Mouse (Mus musculus) testis, adult 2 months (tissue): ENCODE data around the gene Cbx2. TPM values are rescaled to one million over a fixed set of nuclear protein-coding genes. Genes with fewer than 3 reads are reported as not detected.

Experiments
- H3K27ac ChIP-seq: fragments of 200-500 bp; 2 replicates; pipeline ENCODE4 v1.5.1; 2012; ENCODE audit warnings: low read depth, low read length; ENCODE audit not compliant: control insufficient read depth, insufficient read depth
- H3K27me3 ChIP-seq: fragments of 200-500 bp; 2 replicates; pipeline ENCODE4 v1.6.1; 2012; ENCODE audit warnings: mild to moderate bottlenecking, low read length, moderate library complexity; ENCODE audit not compliant: control insufficient read depth, insufficient read depth
- H3K36me3 ChIP-seq: fragments of 200-500 bp; 2 replicates; pipeline ENCODE4 v1.6.1; 2012; ENCODE audit warnings: mild to moderate bottlenecking, low read length; ENCODE audit not compliant: control insufficient read depth, insufficient read depth
- H3K4me1 ChIP-seq: fragments of 200-500 bp; 2 replicates; pipeline ENCODE4 v1.6.1; 2012; ENCODE audit warnings: low read length; ENCODE audit not compliant: control insufficient read depth, insufficient read depth
- H3K4me3 ChIP-seq: fragments of 200-500 bp; 2 replicates; pipeline ENCODE4 v1.5.1; 2012; ENCODE audit warnings: low read depth, mild to moderate bottlenecking, low read length, moderate library complexity, mixed read lengths; ENCODE audit not compliant: control insufficient read depth
- CTCF ChIP-seq: fragments of 200-500 bp; IDR thresholded peaks from 2 replicates; pipeline ENCODE4 v1.5.1; 2012; ENCODE audit warnings: low read depth, mild to moderate bottlenecking, inconsistent platforms, low read length, moderate library complexity; ENCODE audit not compliant: control insufficient read depth, insufficient read depth, insufficient replicate concordance
- POLR2A ChIP-seq: fragments of 200-500 bp; IDR thresholded peaks from 2 replicates; pipeline ENCODE4 v1.6.1; 2012; ENCODE audit warnings: low read depth, mild to moderate bottlenecking, inconsistent platforms, low read length, moderate library complexity; ENCODE audit not compliant: control insufficient read depth
- polyA plus RNA-seq: library from polyadenylated mRNA; depleted of rRNA; stranded (reverse); fragments of >200 nt; gene quantifications from 2 replicates; pipeline ENCODE4 v1.2.3, GENCODE M21; 2012

Cbx2 gene
- polyA plus RNA-seq, 1 experiment = 2.3 TPM

GRCm38 (mm10) chr11:119039732-119040512 is 17.2 kb downstream of the Cbx2 start:
- H3K36me3 ChIP-seq = no peaks in the 10 kb centered on the region
- H3K4me1 ChIP-seq = peaks cover 51% of the 10 kb centered on the region
- H3K27me3 ChIP-seq = peaks cover 6% of the 10 kb centered on the region
- 0 out of 2 replicates have a peak overlapping the region, but pooled peaks have one; percentile 21 for H3K27ac ChIP-seq
- H3K4me3 ChIP-seq = peak overlapping the region; percentile 77
- TF ChIP-seq POLR2A (no peak), CTCF (no peak)

GRCm38 (mm10) chr11:119040600-119041324 is 18.0 kb downstream of the Cbx2 start, which contains the start of gene Cbx8:
Gene Cbx8 (minus strand): TSS chr11:119040969.
- peak within 1 kb of the TSS; percentile 21; the same call in 1 of the 2 replicates for H3K27ac ChIP-seq
- peaks cover 5% of the 10 kb centered on the region for H3K27me3 ChIP-seq
- H3K4me1 ChIP-seq = peaks cover 46% of the 10 kb centered on the region
- TF ChIP-seq POLR2A = no peak; the same call in 1 of the 2 replicates
- TF ChIP-seq CTCF = no peak
- no peaks in the 10 kb centered on the region for H3K36me3 ChIP-seq
- H3K4me3 ChIP-seq = peak within 1 kb of the TSS; percentile 84

DNA sequence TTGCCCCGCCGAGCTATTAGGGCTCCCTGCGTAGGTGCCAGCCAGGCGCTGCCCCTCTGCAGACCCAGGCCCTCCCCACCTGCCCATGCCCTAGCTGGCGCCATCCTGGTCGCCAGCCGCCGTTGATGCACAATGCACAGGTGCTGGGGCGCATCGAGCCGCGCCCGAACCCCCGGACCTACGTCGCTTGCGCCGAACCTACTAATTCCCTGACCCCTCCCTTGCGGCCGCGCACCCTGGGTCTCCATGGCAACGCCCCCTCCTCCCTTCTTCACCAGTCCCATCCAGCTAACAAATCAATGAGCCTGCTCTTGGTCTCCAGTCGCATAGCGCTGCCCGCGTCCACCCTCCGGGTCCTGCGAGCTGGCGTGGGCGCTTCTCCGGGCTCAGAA is 18.6 kb downstream of the Cbx2 start:
- H3K4me3 ChIP-seq = peak overlapping the region; percentile 84
- no peak overlapping the region for H3K27ac ChIP-seq
- H3K27me3 ChIP-seq = peaks cover 5% of the 10 kb centered on the region
- TF ChIP-seq CTCF (no peak), POLR2A (0 out of 2 replicates have a peak, but pooled peaks have one; percentile 5)
- no peaks in the 10 kb centered on the region for H3K36me3 ChIP-seq
- H3K4me1 ChIP-seq = peaks cover 43% of the 10 kb centered on the region

GRCm38 (mm10) chr11:119041750-119042465 is 19.1 kb downstream of the Cbx2 start:
- Histone ChIP-seq H3K4me1 (peaks cover 46% of the 10 kb centered on the region), H3K27ac (no peak overlapping the region), H3K36me3 (no peaks in the 10 kb centered on the region), H3K27me3 (peaks cover 3% of the 10 kb centered on the region), H3K4me3 (peak overlapping the region; percentile 84)
- TF ChIP-seq POLR2A (no peak), CTCF (no peak)

GRCm38 (mm10) chr11:119042466-119043272 is 19.9 kb downstream of the Cbx2 start:
- Histone ChIP-seq H3K27ac (no peak overlapping the region), H3K4me3 (peak overlapping the region; percentile 8), H3K36me3 (no peaks in the 10 kb centered on the region), H3K27me3 (peaks cover 5% of the 10 kb centered on the region), H3K4me1 (peaks cover 44% of the 10 kb centered on the region)
- TF ChIP-seq CTCF (no peak), POLR2A (no peak)

DNA sequence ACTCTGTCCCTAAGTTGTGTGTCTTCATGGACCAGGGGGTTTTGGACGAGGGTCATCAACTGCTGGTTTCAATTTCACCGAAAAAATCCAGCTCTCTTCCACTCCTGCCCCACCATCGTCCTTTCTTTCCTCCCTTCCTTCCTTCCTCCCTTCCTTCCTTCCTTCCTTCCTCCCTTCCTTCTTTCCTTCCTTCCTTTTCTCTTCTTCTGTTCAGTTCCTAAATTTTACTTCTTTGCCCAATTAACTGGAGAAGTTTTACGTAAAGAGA is 20.4 kb downstream of the Cbx2 start:
- Histone ChIP-seq H3K27ac (no peak overlapping the region), H3K4me3 (no peak overlapping the region)

DNA sequence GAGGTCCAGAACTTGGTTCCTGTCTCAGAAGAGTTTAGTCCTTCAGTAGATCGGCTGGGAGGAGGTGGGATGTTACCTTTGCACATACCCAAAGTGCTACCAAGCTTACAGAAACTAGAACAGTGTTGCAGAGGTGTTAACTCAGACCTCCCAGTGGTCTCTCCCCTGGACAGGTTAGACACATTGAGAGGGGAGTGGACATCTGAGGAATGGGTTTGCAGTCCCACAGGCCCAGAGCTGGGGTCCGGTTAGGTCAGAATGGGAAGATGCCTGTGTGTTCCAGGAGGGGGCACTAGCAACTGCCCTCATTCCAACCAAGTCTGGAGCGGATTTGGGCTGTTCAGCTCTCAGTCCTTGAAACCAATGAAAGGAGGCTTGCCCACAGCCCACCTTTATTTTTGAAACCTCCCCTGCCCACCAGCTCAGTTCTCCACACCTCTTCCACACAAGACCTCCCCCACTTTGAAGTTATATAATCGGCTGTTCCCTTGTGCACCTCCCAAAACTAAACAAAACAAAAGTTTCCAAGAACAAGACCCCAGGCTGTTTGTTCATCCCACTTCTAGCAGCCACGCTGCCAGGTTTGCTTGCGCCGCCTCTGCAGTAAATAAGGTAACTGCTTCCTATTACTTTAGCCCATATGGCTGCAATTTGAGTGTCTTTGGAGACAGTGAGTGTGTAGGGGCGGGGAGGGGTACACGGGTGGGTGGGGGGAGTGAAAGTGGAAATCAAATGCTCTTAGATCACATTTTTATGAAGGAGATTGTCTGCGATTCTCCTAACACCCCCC is 21.2 kb downstream of the Cbx2 start:
- H3K27me3 ChIP-seq = peaks cover 5% of the 10 kb centered on the region
- peaks cover 42% of the 10 kb centered on the region for H3K4me1 ChIP-seq
- no peak overlapping the region for H3K27ac ChIP-seq
- H3K36me3 ChIP-seq = no peaks in the 10 kb centered on the region
- TF ChIP-seq POLR2A (no peak), CTCF (peak; percentile 31; the same call in 1 of the 2 replicates)
- H3K4me3 ChIP-seq = no peak overlapping the region

More for the DNA sequence above, 20.4 kb downstream of the Cbx2 start:
- Histone ChIP-seq H3K4me1 (peaks cover 42% of the 10 kb centered on the region), H3K27me3 (peaks cover 5% of the 10 kb centered on the region), H3K36me3 (no peaks in the 10 kb centered on the region)
- TF ChIP-seq CTCF (no peak), POLR2A (no peak)
